Mouse (Mus musculus) midbrain, embryonic 16.5 days (tissue): ENCODE results near the gene Elp5. TPM values are rescaled to one million over a fixed set of nuclear protein-coding genes. Genes with fewer than 3 reads are reported as not detected.
A peak's percentile ranks its signal among the peaks of the same experiment; 100 is the strongest.

Experiments
- ATAC-seq: fragments of 200-750 bp; cut with Nextera tagmentation; 2 replicates; pipeline ENCODE4 v1.8.0; 2017; ENCODE audit warnings: moderate TSS enrichment
- H3K27ac ChIP-seq: fragments of 300-500 bp; sonication (generic); 2 replicates; pipeline ENCODE4 v1.5.1; 2014; ENCODE audit warnings: mild to moderate bottlenecking, low read length, mixed read lengths
- H3K27me3 ChIP-seq: fragments of 300-500 bp; sonication (generic); 2 replicates; pipeline ENCODE4 v1.6.1; 2014; ENCODE audit warnings: low read depth, low read length, mixed read lengths; ENCODE audit not compliant: control insufficient read depth, insufficient read depth
- H3K36me3 ChIP-seq: fragments of 300-500 bp; sonication (generic); 2 replicates; pipeline ENCODE4 v1.6.1; 2014; ENCODE audit warnings: mild to moderate bottlenecking, low read length, moderate library complexity, mixed read lengths; ENCODE audit not compliant: control insufficient read depth, insufficient read depth
- H3K4me1 ChIP-seq: fragments of 300-500 bp; sonication (generic); 2 replicates; pipeline ENCODE4 v1.6.1; 2014; ENCODE audit warnings: mild to moderate bottlenecking, low read length, mixed read lengths; ENCODE audit not compliant: control insufficient read depth, insufficient read depth
- H3K4me2 ChIP-seq: fragments of 300-500 bp; sonication (generic); 2 replicates; pipeline ENCODE4 v1.6.1; 2014; ENCODE audit warnings: mild to moderate bottlenecking, low read length, mixed read lengths
- H3K4me3 ChIP-seq: fragments of 300-500 bp; sonication (generic); 2 replicates; pipeline ENCODE4 v1.5.1; 2014; ENCODE audit warnings: low read depth, mild to moderate bottlenecking, low read length, moderate library complexity, mixed read lengths
- H3K9ac ChIP-seq: fragments of 300-500 bp; sonication (generic); 2 replicates; pipeline ENCODE4 v1.6.1; 2014; ENCODE audit warnings: low read depth, low read length, mixed read lengths
- H3K9me3 ChIP-seq: fragments of 300-500 bp; sonication (generic); replicated peaks from 2 replicates; pipeline ENCODE4 v1.6.1; 2014; ENCODE audit warnings: mild to moderate bottlenecking, low read length, mixed read lengths; ENCODE audit not compliant: control insufficient read depth, poor library complexity, severe bottlenecking
- WGBS: fragments of 180-500 bp; shearing (Covaris S2); extraction: QIAGEN DNeasy Blood & Tissue Kit; methylation state at CpG from one replicate; pipeline ENCODE4 v1.1.7; 2014; 5-methylcytosine and 5-hydroxymethylcytosine counted together
- polyA plus RNA-seq: library from polyadenylated mRNA; unstranded; fragments of >200 nt; fragmentation: Nextera tagmentation; extraction: Ambion mirVana; gene quantifications from 2 replicates; pipeline ENCODE4 v1.2.1, GENCODE M21; 2015

Gene Elp5
- polyA plus RNA-seq, 1 experiment from 2014 or later, result 173 TPM

DNA sequence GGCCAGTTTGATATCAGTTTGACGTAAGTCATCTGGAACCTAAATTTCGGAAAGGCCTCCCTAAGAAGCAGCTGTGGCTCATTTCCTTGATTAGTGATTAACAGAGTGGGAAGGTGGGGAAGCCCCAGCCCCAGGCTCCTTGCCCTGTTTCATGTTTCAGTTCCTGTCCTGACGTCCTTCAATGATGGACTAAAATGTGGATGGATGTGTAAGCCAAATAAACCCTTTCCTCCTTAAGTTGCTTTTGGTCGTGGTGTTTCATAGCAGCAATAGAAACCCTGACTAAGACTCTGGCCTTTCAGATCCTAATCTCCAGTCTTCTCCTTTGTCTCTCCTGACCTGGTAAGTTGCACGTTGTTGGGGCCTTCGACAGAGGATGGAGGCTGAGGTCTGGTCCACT lies 12.1 kb downstream of the Elp5 start:
- no peak overlapping the region for H3K27ac ChIP-seq
- no peak overlapping the region for H3K4me3 ChIP-seq
- peaks cover 6% of the 10 kb centered on the region; the same call in 1 of the 2 replicates for H3K4me1 ChIP-seq
- WGBS, result 94% methylated on average over 6 of the region's 6 CpGs
- H3K36me3 ChIP-seq, result peaks cover 26% of the 10 kb centered on the region
- ATAC-seq, result no peak
- no peak overlapping the region for H3K9ac ChIP-seq
- H3K27me3 ChIP-seq, result peaks cover 26% of the 10 kb centered on the region
- H3K9me3 ChIP-seq, result no peaks in the 10 kb centered on the region
- no peak overlapping the region for H3K4me2 ChIP-seq

DNA sequence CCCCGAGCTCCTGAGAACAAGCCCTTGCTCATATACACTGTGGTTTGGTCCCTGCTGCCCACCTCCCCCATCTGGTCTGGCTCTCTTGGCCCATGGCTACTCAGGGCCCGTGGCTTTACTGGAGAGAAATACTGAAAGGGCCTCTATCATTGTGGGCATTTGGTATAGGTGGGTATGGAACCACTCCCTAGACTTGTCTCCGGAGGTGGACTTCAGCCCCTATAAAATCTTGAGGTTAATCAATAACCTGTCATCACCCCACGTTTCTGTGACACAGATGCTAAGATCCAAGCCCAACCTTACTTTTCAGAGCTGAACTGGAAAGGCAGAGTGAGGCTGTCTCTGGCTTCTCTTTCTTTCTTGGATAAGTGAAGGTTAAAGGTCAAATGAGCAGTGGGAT lies 13.5 kb downstream of the Elp5 start:
- peaks cover 38% of the 10 kb centered on the region for H3K27me3 ChIP-seq
- H3K4me1 ChIP-seq, result peaks cover 6% of the 10 kb centered on the region; the same call in 1 of the 2 replicates
- no peak overlapping the region for H3K27ac ChIP-seq
- no peak overlapping the region for H3K9ac ChIP-seq
- 92% methylated on average over 4 of the region's 4 CpGs for WGBS
- no peak overlapping the region for H3K4me3 ChIP-seq
- ATAC-seq, result no peak
- H3K36me3 ChIP-seq, result peaks cover 20% of the 10 kb centered on the region
- H3K9me3 ChIP-seq, result no peaks in the 10 kb centered on the region
- H3K4me2 ChIP-seq, result no peak overlapping the region

DNA sequence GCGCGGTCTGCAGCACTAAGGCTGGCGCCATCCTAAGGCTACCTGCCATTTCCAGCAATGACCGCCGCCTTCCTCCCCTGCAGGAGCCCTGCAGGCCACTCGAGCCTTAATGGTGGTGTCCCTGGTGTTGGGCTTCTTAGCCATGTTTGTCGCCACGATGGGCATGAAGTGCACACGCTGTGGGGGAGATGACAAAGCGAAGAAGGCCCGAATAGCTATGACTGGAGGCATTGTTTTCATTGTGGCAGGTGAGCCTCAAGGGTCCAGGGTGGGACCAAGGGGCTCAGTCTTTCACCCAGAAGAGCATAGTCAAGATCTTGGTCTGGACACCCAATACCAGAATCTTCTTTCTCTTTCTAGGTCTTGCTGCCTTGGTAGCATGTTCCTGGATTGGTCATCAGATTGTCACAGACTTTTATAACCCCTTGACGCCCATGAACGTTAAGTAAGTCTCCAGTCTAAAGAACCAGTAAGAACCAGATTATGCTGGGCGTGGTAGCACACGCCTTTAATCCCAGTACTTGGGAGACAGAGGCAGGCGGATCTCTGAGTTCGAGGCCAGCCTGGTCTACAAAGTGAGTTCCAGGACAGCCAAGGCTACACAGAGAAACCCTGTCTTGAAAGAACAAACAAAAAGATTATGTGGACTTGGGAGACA lies 15.3 kb downstream of the Elp5 start:
- no peak for ATAC-seq
- no peak overlapping the region for H3K27ac ChIP-seq
- peaks cover 14% of the 10 kb centered on the region for H3K36me3 ChIP-seq
- peak overlapping the region; percentile 23; the same call in 1 of the 2 replicates for H3K4me3 ChIP-seq
- no peaks in the 10 kb centered on the region for H3K9me3 ChIP-seq
- H3K4me2 ChIP-seq, result peak overlapping the region; percentile 43
- 40% methylated on average over 17 of the region's 17 CpGs for WGBS
- H3K27me3 ChIP-seq, result peaks cover 51% of the 10 kb centered on the region
- H3K4me1 ChIP-seq, result peaks cover 6% of the 10 kb centered on the region; the same call in 1 of the 2 replicates
- H3K9ac ChIP-seq, result peak overlapping the region; percentile 36

DNA sequence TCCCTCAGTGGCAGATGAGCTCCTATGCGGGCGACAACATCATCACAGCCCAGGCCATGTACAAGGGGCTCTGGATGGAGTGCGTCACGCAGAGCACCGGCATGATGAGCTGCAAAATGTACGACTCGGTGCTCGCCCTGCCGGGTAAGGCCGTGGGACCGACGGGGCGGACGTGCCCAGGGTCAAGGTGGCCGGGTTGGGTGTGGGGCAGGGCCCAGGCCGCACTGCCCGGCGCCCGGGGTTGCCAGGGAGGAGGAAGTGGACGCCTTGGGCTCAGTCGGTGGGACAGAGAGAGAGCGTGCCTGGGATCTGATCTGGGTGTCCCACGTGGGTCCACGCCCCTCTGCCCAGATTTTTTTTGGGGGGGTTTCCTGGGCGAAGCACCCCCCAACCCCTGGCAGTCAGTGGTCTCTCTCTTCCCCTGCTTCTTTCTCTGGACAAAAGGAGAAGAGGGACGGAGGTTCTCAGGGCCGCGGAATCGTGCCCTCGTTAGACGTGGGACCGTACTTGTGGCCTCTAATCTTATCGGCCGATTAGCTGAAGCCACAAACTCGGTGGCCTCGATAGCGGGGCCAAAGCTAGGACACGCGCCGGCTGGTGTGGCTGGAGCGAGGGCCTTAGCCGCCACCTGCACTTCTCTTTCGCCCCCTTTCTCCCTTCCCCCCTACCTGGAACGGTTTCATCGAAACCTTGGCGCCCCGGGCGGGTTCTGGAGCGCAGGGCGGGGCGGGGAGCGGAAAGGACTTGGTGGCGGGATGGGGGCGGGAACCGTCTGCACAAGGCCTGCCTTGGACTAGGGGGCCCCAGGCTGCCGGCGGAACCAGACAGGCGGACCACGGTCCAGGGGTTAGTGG lies 16.1 kb downstream of the Elp5 start:
- WGBS, result 2% methylated on average over 56 of the region's 59 CpGs
- peak overlapping the region; percentile 36 for H3K9ac ChIP-seq
- H3K4me2 ChIP-seq, result peak overlapping the region; percentile 43
- H3K4me3 ChIP-seq, result peak overlapping the region; percentile 23
- peaks cover 13% of the 10 kb centered on the region for H3K36me3 ChIP-seq
- H3K27me3 ChIP-seq, result peaks cover 57% of the 10 kb centered on the region
- H3K27ac ChIP-seq, result no peak overlapping the region
- peak; percentile 32; the same call in 1 of the 2 replicates for ATAC-seq
- H3K4me1 ChIP-seq, result peaks cover 6% of the 10 kb centered on the region; the same call in 1 of the 2 replicates
- no peaks in the 10 kb centered on the region for H3K9me3 ChIP-seq

DNA sequence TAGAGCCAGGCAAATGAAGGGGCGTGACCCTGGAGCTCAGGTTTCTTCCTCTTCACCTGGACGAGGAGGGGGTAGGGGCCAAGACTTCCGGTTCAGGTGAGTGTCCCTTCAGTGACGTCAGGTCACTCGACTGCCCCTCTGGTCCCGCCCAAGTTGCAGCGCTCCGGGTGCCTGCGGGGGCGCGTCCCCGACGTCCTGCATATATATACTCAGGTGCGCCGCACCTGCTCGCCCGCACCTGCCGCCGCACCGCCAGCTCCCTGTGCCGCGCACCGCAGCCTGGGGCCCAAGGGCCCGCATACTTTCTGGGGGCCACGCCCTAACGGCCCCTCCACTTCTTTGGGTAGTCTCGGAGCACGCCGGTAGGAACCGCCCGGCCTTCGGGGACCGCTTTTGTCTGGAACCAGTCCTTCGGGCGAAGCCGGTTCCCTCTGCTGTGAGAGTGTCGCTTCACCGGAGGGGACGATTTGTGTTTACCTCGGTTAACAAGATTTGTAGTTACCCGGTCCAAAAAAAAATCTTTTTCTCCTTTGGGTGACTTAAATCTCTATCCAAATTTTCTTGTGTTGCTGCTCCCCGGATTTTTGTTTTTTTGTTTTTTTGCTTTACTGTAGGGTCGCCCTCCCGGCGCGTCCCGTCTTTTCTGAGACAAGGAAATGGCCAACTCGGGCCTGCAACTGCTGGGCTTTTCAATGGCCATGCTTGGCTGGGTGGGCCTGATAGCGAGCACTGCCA lies 16.9 kb downstream of the Elp5 start:
- Histone ChIP-seq H3K9me3 (no peaks in the 10 kb centered on the region), H3K4me3 (no peak overlapping the region), H3K27me3 (peaks cover 60% of the 10 kb centered on the region), H3K27ac (no peak overlapping the region), H3K4me2 (peak overlapping the region; percentile 15; the same call in 1 of the 2 replicates), H3K36me3 (peaks cover 13% of the 10 kb centered on the region), H3K9ac (peak overlapping the region; percentile 28; the same call in 1 of the 2 replicates), H3K4me1 (peaks cover 6% of the 10 kb centered on the region; the same call in 1 of the 2 replicates)
- ATAC-seq, result no peak
- 2% methylated on average over 48 of the region's 49 CpGs for WGBS

DNA sequence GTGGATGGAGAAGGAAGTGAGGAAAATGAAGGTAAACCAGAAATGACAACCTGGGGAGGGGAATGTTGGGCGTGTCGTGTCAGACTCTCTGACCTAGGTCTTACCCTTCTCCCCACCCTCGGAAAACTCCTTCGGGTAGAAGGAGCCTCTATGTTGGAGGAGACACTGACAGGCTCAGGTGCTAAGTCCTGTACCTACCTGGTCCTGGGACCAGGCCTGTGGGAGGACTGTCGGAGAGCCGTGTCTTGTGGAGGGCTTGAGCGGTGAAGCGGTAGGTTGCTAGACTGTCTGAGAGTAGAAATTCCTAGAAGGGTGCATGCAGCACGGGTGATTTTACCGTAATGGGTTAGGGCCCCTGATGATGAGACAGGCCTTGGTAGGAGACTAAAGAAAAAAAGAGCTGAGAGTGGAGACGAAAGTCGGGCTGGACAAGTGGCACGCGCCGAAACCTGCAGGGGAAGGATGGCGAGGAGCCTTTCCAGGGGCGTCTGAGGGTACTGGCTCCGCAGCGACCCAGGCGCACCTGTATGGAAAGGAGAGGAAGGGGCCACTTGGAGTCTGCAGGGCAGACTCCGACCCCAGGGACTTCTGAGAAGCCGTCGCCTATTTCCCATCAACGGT lies 17.6 kb downstream of the Elp5 start, which contains the start of gene Cldn7:
TSS of gene Cldn7 (plus strand) at position 130 of the 621 bp plus-strand sequence.
- 10% methylated on average over 24 of the region's 24 CpGs for WGBS
- no peaks in the 10 kb centered on the region for H3K9me3 ChIP-seq
- peaks cover 60% of the 10 kb centered on the region for H3K27me3 ChIP-seq
- no peak within 1 kb of the TSS for H3K4me3 ChIP-seq
- H3K9ac ChIP-seq, result no peak within 1 kb of the TSS
- peaks cover 6% of the 10 kb centered on the region; the same call in 1 of the 2 replicates for H3K4me1 ChIP-seq
- peaks cover 13% of the 10 kb centered on the region for H3K36me3 ChIP-seq
- H3K27ac ChIP-seq, result no peak within 1 kb of the TSS
- ATAC-seq, result no peak
- H3K4me2 ChIP-seq, result peak within 1 kb of the TSS; percentile 15; the same call in 1 of the 2 replicates

DNA sequence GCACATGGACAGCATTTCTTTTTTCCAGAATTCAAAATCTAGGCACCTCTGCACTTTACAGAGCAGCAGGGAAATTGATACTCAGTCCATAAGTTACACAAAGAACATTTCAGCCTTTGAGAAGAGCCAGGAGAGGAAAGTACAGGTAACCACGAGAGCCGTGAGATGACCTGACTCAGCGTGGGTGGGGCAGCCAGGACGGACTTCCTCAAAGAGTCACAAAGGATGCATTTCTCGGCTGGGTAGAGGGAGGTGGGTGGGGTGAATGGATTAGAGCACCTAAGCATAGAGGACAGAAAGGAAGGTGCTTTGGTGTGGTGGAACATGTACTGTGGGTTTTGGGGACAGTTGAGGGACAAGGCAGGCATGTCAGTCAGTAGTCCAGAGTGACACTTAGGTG lies 20.5 kb downstream of the Elp5 start:
- Histone ChIP-seq H3K4me1 (peaks cover 6% of the 10 kb centered on the region; the same call in 1 of the 2 replicates), H3K27ac (no peak overlapping the region), H3K9me3 (no peaks in the 10 kb centered on the region), H3K9ac (no peak overlapping the region), H3K36me3 (no peaks in the 10 kb centered on the region), H3K27me3 (peaks cover 50% of the 10 kb centered on the region), H3K4me3 (no peak overlapping the region), H3K4me2 (no peak overlapping the region)
- ATAC-seq, result no peak
- WGBS, result 44% methylated on average over 5 of the region's 5 CpGs

DNA sequence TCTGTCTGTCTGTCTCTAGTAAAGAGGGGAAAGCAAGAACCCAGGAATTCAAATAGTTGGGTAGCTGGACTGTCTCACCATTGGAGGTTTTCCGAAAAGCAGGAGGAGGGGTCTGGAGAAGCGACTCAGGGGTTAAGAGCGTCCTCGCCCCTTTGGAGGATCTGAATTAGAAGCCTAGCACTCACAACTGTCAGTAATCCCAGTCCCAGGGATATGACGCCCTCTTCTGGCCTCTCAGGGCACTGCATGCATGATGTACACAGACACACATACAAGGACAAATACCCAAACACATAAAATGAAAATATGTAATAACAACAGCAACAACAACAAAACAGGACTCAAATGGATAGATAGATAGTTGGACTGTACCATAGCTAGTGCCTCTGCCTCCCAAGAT lies 21.7 kb downstream of the Elp5 start:
- Histone ChIP-seq H3K9me3 (no peaks in the 10 kb centered on the region), H3K4me1 (peaks cover 2% of the 10 kb centered on the region; the same call in 1 of the 2 replicates), H3K27ac (no peak overlapping the region), H3K4me2 (no peak overlapping the region), H3K36me3 (no peaks in the 10 kb centered on the region), H3K27me3 (peaks cover 39% of the 10 kb centered on the region), H3K4me3 (no peak overlapping the region), H3K9ac (no peak overlapping the region)
- no peak for ATAC-seq
- 26% methylated on average over 5 of the region's 5 CpGs for WGBS
